Mouse (Mus musculus): ENCODE data around the gene Tm9sf4. TPM values are rescaled to one million over a fixed set of nuclear protein-coding genes. Genes with fewer than 3 reads are reported as not detected.

The Tm9sf4 gene
- polyA plus RNA-seq, 1 experiment from 2014 or later, result 54.5 TPM

DNA sequence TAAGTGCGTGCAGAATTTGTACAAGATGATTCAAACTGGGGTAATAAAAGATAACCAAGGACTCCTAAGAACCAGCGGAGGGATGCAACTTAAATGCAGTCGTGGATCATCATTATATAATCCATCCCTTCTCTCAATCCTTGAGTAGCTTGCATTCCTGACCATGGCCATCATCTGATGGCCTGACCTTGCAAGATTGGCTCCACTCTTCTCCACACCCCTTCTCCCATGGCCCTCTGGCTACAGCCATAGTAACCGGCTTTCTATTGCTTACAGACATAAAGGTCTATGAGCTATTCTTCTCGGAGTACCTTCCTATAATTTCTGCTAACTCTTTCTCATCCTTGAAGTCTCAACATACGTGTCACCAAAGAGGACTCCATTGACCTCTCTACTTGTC is 81.1 kb downstream of the Tm9sf4 start:
- 65% methylated on average over 6 of the region's 6 CpGs for whole genome bisulfite sequencing
- ATAC-seq (no peak), DNase-seq (ENCODE audit: low spot score) (no peak)
- no peaks in the 10 kb centered on the region for H3K9me3 ChIP-seq (replicated peaks; ENCODE audit: control insufficient read depth, low read length)
- no peaks in the 10 kb centered on the region for H3K27me3 ChIP-seq (replicated peaks; ENCODE audit: control insufficient read depth, insufficient read depth, low read length)
- no peak overlapping the region for H3K27ac ChIP-seq (ENCODE audit: low read depth, low read length)
- peak overlapping the region; percentile 95 for H3K4me2 ChIP-seq (ENCODE audit: low read length)
- peaks cover 12% of the 10 kb centered on the region; the same call in 1 of the 2 replicates for H3K36me3 ChIP-seq (ENCODE audit: control insufficient read depth, insufficient read depth, low read length)
- H3K4me3 ChIP-seq (ENCODE audit: low read depth, low read length), result peak overlapping the region; percentile 94
- H3K9ac ChIP-seq (ENCODE audit: low read length), result peak overlapping the region; percentile 96
- H3K4me1 ChIP-seq (ENCODE audit: control insufficient read depth, insufficient read depth, low read length), result peaks cover 15% of the 10 kb centered on the region

DNA sequence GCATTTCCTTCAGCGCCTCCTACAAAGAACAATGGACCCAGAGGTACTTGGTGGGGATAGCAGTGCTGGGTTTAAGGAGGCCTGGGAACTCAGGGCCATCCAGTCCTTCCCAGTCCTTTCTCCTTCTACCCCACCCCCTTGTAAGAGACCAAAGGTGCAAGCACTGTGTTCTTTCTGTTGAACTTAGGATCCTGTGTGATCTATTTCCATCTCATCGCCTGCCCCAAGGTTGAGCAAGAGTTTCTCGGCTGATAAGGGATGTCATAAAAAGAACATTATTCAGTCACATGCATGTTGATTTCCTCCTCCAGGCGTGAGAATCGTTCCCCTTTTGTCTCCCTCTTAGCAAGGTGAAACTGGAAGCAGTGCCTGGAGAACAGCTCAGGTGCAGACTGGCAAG is 88.6 kb downstream of the Tm9sf4 start:
- Histone ChIP-seq H3K27me3 (replicated peaks; ENCODE audit: control insufficient read depth, insufficient read depth, low read length) (no peaks in the 10 kb centered on the region), H3K27ac (ENCODE audit: low read depth, low read length) (no peak overlapping the region), H3K4me2 (ENCODE audit: low read length) (no peak overlapping the region), H3K4me3 (ENCODE audit: low read depth, low read length) (no peak overlapping the region), H3K4me1 (ENCODE audit: control insufficient read depth, insufficient read depth, low read length) (no peaks in the 10 kb centered on the region), H3K9me3 (replicated peaks; ENCODE audit: control insufficient read depth, low read length) (no peaks in the 10 kb centered on the region), H3K36me3 (ENCODE audit: control insufficient read depth, insufficient read depth, low read length) (peaks cover 43% of the 10 kb centered on the region), H3K9ac (ENCODE audit: low read length) (no peak overlapping the region)
- WGBS, result 95% methylated on average over 5 of the region's 5 CpGs
- ATAC-seq, result no peak
- DNase-seq (ENCODE audit: low spot score), result no peak

DNA sequence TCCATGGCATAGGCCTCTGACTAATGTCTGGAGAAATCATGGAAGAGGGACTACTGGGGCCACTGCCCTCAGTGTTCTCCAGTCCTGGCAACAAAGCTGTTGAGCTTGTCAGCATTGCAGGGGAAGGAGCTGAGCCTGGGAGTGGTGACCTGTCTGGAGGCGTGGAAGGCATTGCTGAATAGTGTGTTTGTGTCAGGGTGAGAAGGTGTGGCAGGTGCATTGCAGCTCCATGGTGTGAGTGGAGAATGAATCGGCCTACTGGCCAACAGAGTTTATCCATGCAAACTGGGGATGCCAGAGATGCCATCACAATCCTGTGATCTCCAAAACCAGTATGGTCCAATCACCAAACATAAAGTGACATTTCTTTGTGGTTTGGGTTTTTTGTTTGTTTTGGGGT is 95.5 kb downstream of the Tm9sf4 start:
- Histone ChIP-seq H3K4me2 (ENCODE audit: low read length) (no peak overlapping the region), H3K27me3 (replicated peaks; ENCODE audit: control insufficient read depth, insufficient read depth, low read length) (no peaks in the 10 kb centered on the region), H3K27ac (ENCODE audit: low read depth, low read length) (no peak overlapping the region), H3K36me3 (ENCODE audit: control insufficient read depth, insufficient read depth, low read length) (peaks cover 34% of the 10 kb centered on the region), H3K4me3 (ENCODE audit: low read depth, low read length) (no peak overlapping the region), H3K9me3 (replicated peaks; ENCODE audit: control insufficient read depth, low read length) (no peaks in the 10 kb centered on the region), H3K9ac (ENCODE audit: low read length) (no peak overlapping the region), H3K4me1 (ENCODE audit: control insufficient read depth, insufficient read depth, low read length) (no peaks in the 10 kb centered on the region)
- DNase-seq (ENCODE audit: low spot score) (no peak), ATAC-seq (no peak)
- 89% methylated on average over 2 of the region's 2 CpGs for WGBS

DNA sequence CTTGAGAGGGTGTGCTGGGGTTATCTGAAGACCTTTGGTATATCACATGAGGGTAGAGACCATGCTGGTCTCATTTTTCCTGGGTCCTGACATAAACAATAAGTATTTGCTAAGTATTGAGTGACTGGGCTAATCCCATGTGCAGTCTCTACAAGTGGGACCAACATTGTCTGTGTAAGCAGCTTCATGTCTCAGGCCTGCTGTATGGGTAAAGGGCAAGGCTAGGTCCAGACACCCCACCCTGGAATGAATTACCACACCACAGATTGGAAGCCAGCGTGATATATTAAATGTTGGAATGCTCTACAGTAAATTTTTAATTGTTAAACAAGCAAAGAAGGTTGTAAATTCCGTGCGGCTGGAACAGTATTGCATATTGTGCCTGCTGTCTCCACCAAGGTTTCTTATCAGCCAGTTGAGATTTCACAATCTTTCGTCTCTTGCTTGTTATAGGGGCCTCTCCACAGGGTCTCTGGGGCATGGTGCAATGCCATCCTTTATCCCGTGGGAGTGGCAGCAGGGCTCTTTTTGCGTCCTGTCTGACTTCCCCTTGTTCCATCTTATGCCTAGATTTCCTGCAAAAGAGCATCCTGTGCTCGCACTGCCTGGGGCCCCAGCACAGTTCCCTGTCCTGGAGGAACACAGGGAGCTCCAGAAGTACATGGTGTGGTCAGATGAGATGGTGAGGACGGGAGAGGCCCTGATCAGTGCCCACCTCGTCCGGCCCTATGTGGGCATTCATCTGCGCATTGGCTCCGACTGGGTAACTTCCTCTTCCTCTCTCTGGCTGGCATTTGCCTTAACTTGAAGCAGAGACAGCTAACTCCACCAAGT is 98.1 kb downstream of the Tm9sf4 start:
- WGBS, result 88% methylated on average over 12 of the region's 12 CpGs
- Histone ChIP-seq H3K4me3 (ENCODE audit: low read depth, low read length) (no peak overlapping the region), H3K4me1 (ENCODE audit: control insufficient read depth, insufficient read depth, low read length) (no peaks in the 10 kb centered on the region), H3K9ac (ENCODE audit: low read length) (no peak overlapping the region), H3K9me3 (replicated peaks; ENCODE audit: control insufficient read depth, low read length) (no peaks in the 10 kb centered on the region), H3K4me2 (ENCODE audit: low read length) (no peak overlapping the region), H3K27ac (ENCODE audit: low read depth, low read length) (no peak overlapping the region), H3K27me3 (replicated peaks; ENCODE audit: control insufficient read depth, insufficient read depth, low read length) (no peaks in the 10 kb centered on the region), H3K36me3 (ENCODE audit: control insufficient read depth, insufficient read depth, low read length) (peaks cover 42% of the 10 kb centered on the region)
- DNase-seq (ENCODE audit: low spot score) (no peak), ATAC-seq (no peak)

Other genes starting within 250 kb of the Tm9sf4 start
- not detected in 2 replicates for gene Mylk2, start 250.0 kb upstream of the Tm9sf4 start, polyA plus RNA-seq (2014; fragmentation: Nextera tagmentation; extraction: Ambion mirVana)
- 4.0 TPM in 2 replicates for gene Foxs1, start 228.1 kb upstream of the Tm9sf4 start, polyA plus RNA-seq (2014; fragmentation: Nextera tagmentation; extraction: Ambion mirVana)
- gene Dusp15, start 209.6 kb upstream of the Tm9sf4 start, polyA plus RNA-seq (2014; fragmentation: Nextera tagmentation; extraction: Ambion mirVana), result 6.4 and 6.6 TPM in 2 replicates
- 2.5 and 4.3 TPM in 2 replicates for gene Ttll9, start 198.8 kb upstream of the Tm9sf4 start, polyA plus RNA-seq (2014; fragmentation: Nextera tagmentation; extraction: Ambion mirVana)
- gene Pdrg1, start 145.9 kb upstream of the Tm9sf4 start, polyA plus RNA-seq (2014; fragmentation: Nextera tagmentation; extraction: Ambion mirVana), result 108 and 118 TPM in 2 replicates
- gene Xkr7, start 129.5 kb upstream of the Tm9sf4 start, polyA plus RNA-seq (2014; fragmentation: Nextera tagmentation; extraction: Ambion mirVana), result 0.87 and 1.0 TPM in 2 replicates
- 0.77 and 1.1 TPM in 2 replicates for gene Ccm2l, start 95.3 kb upstream of the Tm9sf4 start, polyA plus RNA-seq (2014; fragmentation: Nextera tagmentation; extraction: Ambion mirVana)
- 1.2 and 1.9 TPM in 2 replicates for gene Hck, start 52.8 kb upstream of the Tm9sf4 start, polyA plus RNA-seq (2014; fragmentation: Nextera tagmentation; extraction: Ambion mirVana)
- 23.5 and 27.6 TPM in 2 replicates for gene Tspyl3, start 64.1 kb downstream of the Tm9sf4 start, polyA plus RNA-seq (2014; fragmentation: Nextera tagmentation; extraction: Ambion mirVana)
- 9.0 and 9.2 TPM in 2 replicates for gene Plagl2, start 80.1 kb downstream of the Tm9sf4 start, polyA plus RNA-seq (2014; fragmentation: Nextera tagmentation; extraction: Ambion mirVana)
- 4.0 and 5.5 TPM in 2 replicates for gene Pofut1, start 80.2 kb downstream of the Tm9sf4 start, polyA plus RNA-seq (2014; fragmentation: Nextera tagmentation; extraction: Ambion mirVana)
- 14.2 and 15.8 TPM in 2 replicates for gene Kif3b, start 130.1 kb downstream of the Tm9sf4 start, polyA plus RNA-seq (2014; fragmentation: Nextera tagmentation; extraction: Ambion mirVana)
- gene Asxl1, start 184.5 kb downstream of the Tm9sf4 start, polyA plus RNA-seq (2014; fragmentation: Nextera tagmentation; extraction: Ambion mirVana), result 13.6 and 13.7 TPM in 2 replicates

Data from forebrain, embryonic 14.5 days (tissue).